Mouse (Mus musculus) embryonic facial prominence, embryonic 11.5 days (tissue): ENCODE measurements around the gene Hadha. TPM values are rescaled to one million over a fixed set of nuclear protein-coding genes. Genes with fewer than 3 reads are reported as not detected.
A peak's percentile ranks its signal among the peaks of the same experiment; 100 is the strongest.

Experiments
- ATAC-seq: fragments of 200-750 bp; cut with Nextera tagmentation; replicated peaks from 2 replicates; pipeline ENCODE4 v1.8.0; 2017; ENCODE audit warnings: low read depth; ENCODE audit not compliant: insufficient number of reproducible peaks, low FRiP score, low TSS enrichment
- DNase-seq: peaks from one replicate; pipeline ENCODE4 v3.0.0-alpha.2; 2015; ENCODE audit warnings: low spot score
- H3K27ac ChIP-seq: fragments of 300-500 bp; sonication (generic); replicated peaks from 2 replicates; pipeline ENCODE4 v1.5.1; 2014; ENCODE audit warnings: mild to moderate bottlenecking, low read depth, low read length, control low read depth
- H3K27me3 ChIP-seq: fragments of 300-500 bp; sonication (generic); 2 replicates; pipeline ENCODE4 v1.6.1; 2014; ENCODE audit warnings: mild to moderate bottlenecking, low read length, moderate library complexity, mixed read lengths; ENCODE audit not compliant: control insufficient read depth, insufficient read depth
- H3K36me3 ChIP-seq: fragments of 300-500 bp; sonication (generic); replicated peaks from 2 replicates; pipeline ENCODE4 v1.6.1; 2014; ENCODE audit warnings: low read depth, mild to moderate bottlenecking, low read length, moderate library complexity, mixed read lengths; ENCODE audit not compliant: control insufficient read depth, insufficient read depth
- H3K4me1 ChIP-seq: fragments of 300-500 bp; sonication (generic); 2 replicates; pipeline ENCODE4 v1.6.1; 2014; ENCODE audit warnings: low read length, mixed read lengths; ENCODE audit not compliant: control insufficient read depth, insufficient read depth
- H3K4me2 ChIP-seq: fragments of 300-500 bp; sonication (generic); 2 replicates; pipeline ENCODE4 v1.6.1; 2014; ENCODE audit warnings: low read depth, mild to moderate bottlenecking, control low read depth, low read length, moderate library complexity
- H3K4me3 ChIP-seq: fragments of 300-500 bp; sonication (generic); 2 replicates; pipeline ENCODE4 v1.5.1; 2014; ENCODE audit warnings: low read depth, low read length, control low read depth
- H3K9ac ChIP-seq: fragments of 300-500 bp; sonication (generic); replicated peaks from 2 replicates; pipeline ENCODE4 v1.6.1; 2014; ENCODE audit warnings: mild to moderate bottlenecking, control low read depth, low read length
- H3K9me3 ChIP-seq: fragments of 300-500 bp; sonication (generic); replicated peaks from 2 replicates; pipeline ENCODE4 v1.6.1; 2016; ENCODE audit warnings: mild to moderate bottlenecking, low read length, inconsistent platforms, mixed read lengths; ENCODE audit not compliant: control insufficient read depth
- WGBS: fragments of 180-500 bp; shearing (Covaris S2); extraction: QIAGEN DNeasy Blood & Tissue Kit; methylation state at CpG from one replicate; pipeline ENCODE4 v1.1.7; 2014; 5-methylcytosine and 5-hydroxymethylcytosine counted together
- polyA plus RNA-seq: library from polyadenylated mRNA; unstranded; fragments of >200 nt; fragmentation: Nextera tagmentation; extraction: Ambion mirVana; gene quantifications from 2 replicates; pipeline ENCODE4 v1.2.1, GENCODE M21; 2014

Gene Hadha
- polyA plus RNA-seq, 1 experiment from 2014 or later, result 101 TPM

DNA sequence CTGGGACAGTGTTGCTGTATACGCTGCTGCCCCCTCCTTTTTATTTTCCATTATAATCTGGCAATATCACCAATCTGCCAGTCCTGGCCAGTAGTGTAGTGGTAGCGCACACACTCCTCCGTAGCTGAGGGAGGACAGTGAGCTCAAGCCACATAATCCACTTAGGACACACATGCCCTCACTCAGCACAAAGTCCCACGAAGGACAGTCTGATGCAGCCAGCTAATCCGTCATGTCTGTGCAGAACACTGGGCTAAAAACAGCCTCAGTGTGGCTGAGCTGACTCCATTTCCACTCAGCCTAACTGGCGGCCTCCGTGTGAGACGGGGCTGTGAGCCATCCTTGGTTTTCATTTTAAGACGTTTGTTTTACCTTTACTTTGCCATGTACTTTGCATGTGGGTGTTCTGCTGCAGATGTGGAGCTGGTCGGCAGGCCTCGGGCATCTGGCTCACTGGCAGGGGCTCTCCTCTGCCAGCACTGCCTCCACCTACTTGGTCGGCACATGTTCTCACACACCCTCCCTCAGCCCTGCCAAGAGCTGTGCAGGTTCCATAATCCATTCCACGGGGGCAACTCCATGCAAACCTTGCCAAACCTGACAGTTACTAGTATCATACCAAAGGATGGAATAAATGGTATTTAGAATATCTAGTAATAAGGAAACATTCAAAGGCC lies 26.9 kb downstream of the Hadha start:
- H3K36me3 ChIP-seq, result peaks cover 9% of the 10 kb centered on the region

DNA sequence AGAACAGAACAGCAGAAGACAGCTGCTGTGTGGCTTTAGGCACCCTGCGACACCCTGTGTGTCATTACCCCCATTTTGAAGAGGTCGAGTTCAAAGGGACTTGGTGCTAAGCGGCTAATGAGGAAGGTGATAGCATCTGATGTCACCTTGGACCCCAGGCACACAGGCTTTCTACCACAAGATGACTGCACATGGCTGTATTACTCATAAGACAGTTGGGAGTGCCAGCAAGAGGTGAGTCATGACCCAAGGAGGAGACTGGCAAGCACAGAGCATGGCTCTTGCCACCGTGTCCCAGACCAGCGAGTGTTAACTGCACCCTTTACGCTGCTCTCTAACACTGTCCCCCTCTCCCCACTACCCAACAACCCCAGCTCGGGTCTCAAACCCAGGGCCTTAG lies 28.2 kb downstream of the Hadha start:
- DNase-seq (no peak), ATAC-seq (no peak)
- no peaks in the 10 kb centered on the region for H3K4me1 ChIP-seq
- H3K27ac ChIP-seq, result no peak overlapping the region
- H3K4me2 ChIP-seq, result no peak overlapping the region
- H3K27me3 ChIP-seq, result no peaks in the 10 kb centered on the region
- no peaks in the 10 kb centered on the region for H3K9me3 ChIP-seq
- H3K36me3 ChIP-seq, result peaks cover 14% of the 10 kb centered on the region
- 87% methylated on average over 7 of the region's 7 CpGs for WGBS
- H3K9ac ChIP-seq, result no peak overlapping the region
- H3K4me3 ChIP-seq, result no peak overlapping the region

More for the DNA sequence above, 26.9 kb downstream of the Hadha start:
- Histone ChIP-seq H3K4me1 (no peaks in the 10 kb centered on the region), H3K27me3 (no peaks in the 10 kb centered on the region), H3K27ac (no peak overlapping the region), H3K9ac (no peak overlapping the region), H3K4me2 (no peak overlapping the region), H3K9me3 (no peaks in the 10 kb centered on the region), H3K4me3 (no peak overlapping the region)
- ATAC-seq, result no peak
- DNase-seq, result no peak
- WGBS, result 91% methylated on average over 13 of the region's 13 CpGs

DNA sequence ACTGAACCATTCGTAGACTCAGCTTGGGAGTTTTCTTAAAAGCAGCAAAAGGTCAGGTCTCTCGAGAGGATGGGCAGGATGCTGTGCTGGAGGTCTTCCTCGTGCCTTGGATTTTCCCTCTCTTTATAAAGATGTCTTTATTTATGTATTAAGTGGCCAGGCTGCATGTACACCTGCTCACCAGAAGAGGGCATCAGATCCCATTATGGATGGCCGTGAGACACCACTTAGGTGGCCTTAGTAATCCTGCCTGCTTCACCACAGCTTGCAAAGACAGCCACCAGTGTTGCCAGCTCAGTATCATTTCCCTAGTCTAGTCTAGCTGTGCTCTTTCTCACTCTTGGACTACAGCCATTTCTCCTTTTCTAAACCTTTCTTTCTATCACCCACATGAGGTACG lies 29.4 kb downstream of the Hadha start:
- DNase-seq (peak; percentile 68), ATAC-seq (no peak)
- 43% methylated on average over 5 of the region's 5 CpGs for WGBS
- H3K36me3 ChIP-seq, result peaks cover 14% of the 10 kb centered on the region
- H3K4me2 ChIP-seq, result no peak overlapping the region
- H3K4me3 ChIP-seq, result no peak overlapping the region
- no peak overlapping the region for H3K9ac ChIP-seq
- no peaks in the 10 kb centered on the region for H3K4me1 ChIP-seq
- no peaks in the 10 kb centered on the region for H3K9me3 ChIP-seq
- H3K27me3 ChIP-seq, result no peaks in the 10 kb centered on the region
- H3K27ac ChIP-seq, result no peak overlapping the region

DNA sequence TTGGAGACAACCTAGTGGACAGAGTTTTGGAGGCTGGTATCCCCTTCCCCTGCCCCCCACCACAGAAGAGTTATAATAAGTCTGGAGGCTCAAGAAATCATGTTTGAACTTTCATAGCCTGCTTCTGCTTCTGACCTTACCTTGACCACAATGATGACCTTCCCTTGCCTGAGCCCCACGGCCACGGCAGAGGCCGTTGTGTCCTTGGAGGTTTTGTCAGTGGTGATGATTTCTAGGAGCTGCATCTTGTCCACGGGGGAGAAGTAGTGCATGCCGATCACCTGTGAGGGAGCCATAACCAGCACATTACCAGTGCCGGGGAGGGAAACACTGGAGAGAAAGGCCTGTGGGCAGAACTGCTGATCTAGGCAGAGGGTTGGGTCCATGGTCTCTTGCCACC lies 32.5 kb downstream of the Hadha start:
- no peak overlapping the region for H3K27ac ChIP-seq
- H3K4me1 ChIP-seq, result no peaks in the 10 kb centered on the region
- no peak overlapping the region for H3K4me3 ChIP-seq
- no peaks in the 10 kb centered on the region for H3K27me3 ChIP-seq
- H3K9ac ChIP-seq, result no peak overlapping the region
- WGBS, result 89% methylated on average over 6 of the region's 6 CpGs
- ATAC-seq, result no peak
- no peak overlapping the region for H3K4me2 ChIP-seq
- DNase-seq, result no peak
- no peaks in the 10 kb centered on the region for H3K9me3 ChIP-seq
- peaks cover 14% of the 10 kb centered on the region for H3K36me3 ChIP-seq

DNA sequence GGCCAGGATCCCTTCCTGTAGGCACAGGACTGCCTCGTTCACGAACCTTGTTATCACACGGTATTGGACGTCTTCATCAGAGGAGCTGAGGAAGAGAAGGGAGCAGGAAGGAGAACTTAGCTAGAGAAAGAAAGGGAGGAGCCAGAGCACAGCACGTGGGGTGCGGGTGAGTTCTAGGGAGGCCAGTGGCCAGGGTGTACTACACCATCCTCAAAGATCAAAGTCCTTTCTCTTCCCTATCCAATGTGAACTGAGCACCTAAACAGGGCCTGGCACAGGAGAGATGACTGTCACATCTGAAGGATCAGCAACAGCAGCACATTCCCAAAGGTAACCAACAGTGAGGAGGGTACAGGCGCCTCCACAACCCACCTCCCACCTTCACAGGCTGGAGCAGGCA lies 34.9 kb downstream of the Hadha start:
- ATAC-seq, result no peak
- 88% methylated on average over 7 of the region's 7 CpGs for WGBS

DNA sequence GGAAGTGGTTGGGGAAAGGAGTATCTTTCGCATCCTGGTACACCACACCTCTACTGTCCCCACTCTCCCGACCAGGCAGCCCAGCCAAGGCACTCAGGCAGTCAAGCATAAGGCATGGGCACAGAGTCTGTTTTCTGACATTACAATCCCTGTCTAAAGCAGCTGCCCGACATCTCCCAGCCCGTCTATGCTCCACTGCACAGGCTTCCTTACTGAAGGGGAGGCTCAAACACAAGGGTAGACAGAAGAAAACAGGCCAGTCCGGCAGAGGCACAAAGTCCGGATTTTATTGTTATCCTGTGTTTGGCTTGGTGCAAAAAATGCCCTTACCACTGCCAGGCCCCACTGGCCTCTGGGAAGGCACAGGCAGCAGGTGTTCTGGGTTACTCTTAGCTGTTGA lies 35.8 kb downstream of the Hadha start:
- no peaks in the 10 kb centered on the region for H3K9me3 ChIP-seq
- H3K36me3 ChIP-seq, result peaks cover 11% of the 10 kb centered on the region
- no peak overlapping the region for H3K4me2 ChIP-seq
- H3K27me3 ChIP-seq, result no peaks in the 10 kb centered on the region
- no peak overlapping the region for H3K4me3 ChIP-seq
- H3K27ac ChIP-seq, result no peak overlapping the region
- ATAC-seq (no peak), DNase-seq (no peak)
- 91% methylated on average over 6 of the region's 6 CpGs for WGBS
- H3K4me1 ChIP-seq, result no peaks in the 10 kb centered on the region
- no peak overlapping the region for H3K9ac ChIP-seq

More for the DNA sequence above, 34.9 kb downstream of the Hadha start:
- peaks cover 14% of the 10 kb centered on the region for H3K36me3 ChIP-seq
- no peak overlapping the region for H3K9ac ChIP-seq
- no peak for DNase-seq
- H3K4me2 ChIP-seq, result no peak overlapping the region
- H3K9me3 ChIP-seq, result no peaks in the 10 kb centered on the region
- H3K4me3 ChIP-seq, result no peak overlapping the region
- H3K27me3 ChIP-seq, result no peaks in the 10 kb centered on the region
- no peak overlapping the region for H3K27ac ChIP-seq
- no peaks in the 10 kb centered on the region for H3K4me1 ChIP-seq

DNA sequence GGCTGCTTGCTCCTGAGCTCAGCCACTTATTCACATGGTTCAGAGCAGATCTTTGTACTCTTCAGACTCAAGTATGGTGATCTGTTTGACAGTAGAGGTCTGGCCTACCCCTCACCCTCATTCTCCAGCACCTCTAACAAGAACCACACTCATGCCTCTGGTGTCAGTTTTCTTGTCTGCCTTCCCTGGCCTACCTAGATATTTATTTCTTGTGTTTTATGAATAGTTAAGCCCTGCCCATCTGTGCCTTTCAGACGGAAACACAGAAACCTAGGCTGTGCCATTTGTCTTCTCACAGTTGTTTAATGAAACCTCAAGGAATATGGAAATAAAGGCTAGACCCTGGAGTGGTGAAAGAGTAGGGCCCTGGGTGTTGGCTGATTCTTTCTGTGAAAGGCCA lies 36.9 kb downstream of the Hadha start:
- WGBS, result 74% methylated on average over 1 of the region's 1 CpGs
- Histone ChIP-seq H3K27me3 (peaks cover 8% of the 10 kb centered on the region; the same call in 1 of the 2 replicates), H3K36me3 (peaks cover 11% of the 10 kb centered on the region), H3K27ac (no peak overlapping the region), H3K9ac (no peak overlapping the region), H3K9me3 (no peaks in the 10 kb centered on the region), H3K4me2 (no peak overlapping the region), H3K4me3 (no peak overlapping the region), H3K4me1 (no peaks in the 10 kb centered on the region; the same call in 1 of the 2 replicates)
- no peak for DNase-seq
- ATAC-seq, result no peak

DNA sequence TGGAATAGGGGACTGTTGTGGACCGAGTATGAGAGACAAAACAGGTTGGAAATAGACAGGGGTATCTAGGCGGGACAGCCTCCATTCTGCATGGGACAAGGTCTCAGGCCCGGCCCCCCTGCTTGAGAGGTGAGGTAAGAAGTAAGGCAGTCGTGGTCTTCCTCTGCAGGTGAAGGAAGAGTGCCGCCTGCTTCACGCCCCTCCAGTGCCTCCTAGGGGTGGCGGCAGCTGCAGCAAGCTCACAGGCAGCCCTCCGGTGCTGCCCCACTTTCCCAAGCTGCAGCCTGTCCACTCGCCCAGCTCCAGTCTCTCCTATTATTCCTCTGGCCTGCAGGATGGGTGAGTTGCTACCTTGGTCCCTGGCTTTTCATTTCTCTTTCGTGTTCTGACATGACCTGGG lies 39.2 kb downstream of the Hadha start:
- ATAC-seq (no peak), DNase-seq (no peak)
- WGBS, result 23% methylated on average over 10 of the region's 10 CpGs
- H3K4me2 ChIP-seq, result no peak overlapping the region
- peaks cover 4% of the 10 kb centered on the region for H3K36me3 ChIP-seq
- no peaks in the 10 kb centered on the region for H3K9me3 ChIP-seq
- no peak overlapping the region for H3K27ac ChIP-seq
- no peak overlapping the region for H3K4me3 ChIP-seq
- H3K27me3 ChIP-seq, result peaks cover 13% of the 10 kb centered on the region; the same call in 1 of the 2 replicates
- peaks cover 6% of the 10 kb centered on the region; the same call in 1 of the 2 replicates for H3K4me1 ChIP-seq
- no peak overlapping the region for H3K9ac ChIP-seq
